Mouse (Mus musculus): ENCODE measurements around the gene Il20rb. TPM values are rescaled to one million over a fixed set of nuclear protein-coding genes. Genes with fewer than 3 reads are reported as not detected.

The Il20rb gene
- polyA plus RNA-seq, 1 experiment from 2014 or later, result 1.1 TPM

DNA sequence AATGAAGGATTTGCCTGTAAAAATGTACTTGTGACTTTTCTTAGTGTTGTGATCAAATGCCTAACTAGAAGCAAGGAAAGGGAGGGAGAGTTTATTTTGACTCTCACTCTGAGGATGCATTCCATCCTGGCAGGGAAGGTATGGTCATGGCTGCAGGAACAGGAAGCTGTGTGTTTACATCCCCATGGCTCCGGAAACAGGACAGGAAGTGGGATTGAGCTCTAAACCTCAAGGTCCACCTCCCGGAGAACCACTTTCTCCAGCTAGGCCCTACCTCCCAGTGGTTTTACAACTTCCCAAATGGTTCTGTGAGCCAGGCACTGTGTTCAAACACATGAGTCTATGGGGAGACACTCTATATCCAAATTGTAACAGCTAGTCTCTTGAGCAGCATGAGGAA is 22.8 kb downstream of the Il20rb start:
- H3K4me1 ChIP-seq (ENCODE audit: insufficient read depth, low read length), result no peaks in the 10 kb centered on the region
- H3K4me2 ChIP-seq (replicated peaks; ENCODE audit: low read depth, low read length), result no peak overlapping the region
- WGBS, result 53% methylated on average over 2 of the region's 2 CpGs
- no peak for ATAC-seq (ENCODE audit: low FRiP score, low TSS enrichment)
- no peak overlapping the region for H3K4me3 ChIP-seq (ENCODE audit: low read length)
- H3K27me3 ChIP-seq (ENCODE audit: insufficient read depth, low read length), result no peaks in the 10 kb centered on the region
- no peak overlapping the region for H3K27ac ChIP-seq (ENCODE audit: low read length)
- no peak overlapping the region for H3K9ac ChIP-seq (replicated peaks; ENCODE audit: low read length)
- no peaks in the 10 kb centered on the region for H3K9me3 ChIP-seq (ENCODE audit: low read length)
- H3K36me3 ChIP-seq (ENCODE audit: insufficient read depth, low read length), result peaks cover 14% of the 10 kb centered on the region; the same call in 1 of the 2 replicates

DNA sequence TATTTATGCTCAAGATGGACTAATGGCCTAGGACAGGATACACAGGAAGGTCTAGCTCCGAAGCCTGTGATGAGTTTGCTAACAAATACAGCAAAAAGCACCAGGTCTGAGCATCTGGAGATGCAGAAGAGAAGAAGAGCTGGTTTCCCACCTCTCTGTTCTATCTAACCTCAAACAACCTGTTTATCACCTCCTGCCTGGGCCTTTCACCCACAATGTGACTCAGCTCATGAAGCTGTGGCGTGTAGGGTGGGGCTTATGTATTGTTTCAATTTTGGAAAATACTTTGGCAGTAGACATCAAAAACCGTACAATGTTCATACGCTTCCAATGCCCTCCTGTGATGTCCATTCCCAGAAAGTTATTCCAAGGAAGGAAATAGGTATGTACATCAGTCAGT is 24.5 kb downstream of the Il20rb start:
- H3K36me3 ChIP-seq (ENCODE audit: insufficient read depth, low read length), result peaks cover 17% of the 10 kb centered on the region; the same call in 1 of the 2 replicates
- H3K27ac ChIP-seq (ENCODE audit: low read length), result no peak overlapping the region
- H3K9ac ChIP-seq (replicated peaks; ENCODE audit: low read length), result no peak overlapping the region
- no peaks in the 10 kb centered on the region for H3K27me3 ChIP-seq (ENCODE audit: insufficient read depth, low read length)
- no peak overlapping the region for H3K4me2 ChIP-seq (replicated peaks; ENCODE audit: low read depth, low read length)
- no peaks in the 10 kb centered on the region for H3K4me1 ChIP-seq (ENCODE audit: insufficient read depth, low read length)
- H3K4me3 ChIP-seq (ENCODE audit: low read length), result no peak overlapping the region
- H3K9me3 ChIP-seq (ENCODE audit: low read length), result no peaks in the 10 kb centered on the region
- WGBS, result 86% methylated on average over 4 of the region's 4 CpGs
- no peak for ATAC-seq (ENCODE audit: low FRiP score, low TSS enrichment)

DNA sequence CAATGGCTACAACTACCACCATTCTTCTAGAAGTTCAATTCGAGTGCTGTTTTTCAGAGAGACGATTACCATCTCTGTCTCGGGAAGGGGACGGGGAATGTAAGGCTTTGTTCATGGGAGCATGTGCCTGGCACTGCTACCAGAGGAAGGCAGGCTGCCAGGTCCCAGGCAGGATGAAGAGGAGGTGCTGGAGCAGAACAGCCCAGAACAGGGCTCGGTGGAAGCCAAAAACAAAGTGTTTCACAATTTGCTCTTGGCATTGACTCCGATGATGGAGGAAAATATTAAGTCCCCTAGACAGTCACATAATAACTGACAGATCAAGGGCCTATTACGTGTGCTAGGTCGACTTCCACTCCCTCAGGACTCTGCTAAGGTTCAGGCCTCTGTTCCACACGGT is 24.9 kb downstream of the Il20rb start:
- Histone ChIP-seq H3K4me1 (ENCODE audit: insufficient read depth, low read length) (no peaks in the 10 kb centered on the region), H3K27ac (ENCODE audit: low read length) (no peak overlapping the region), H3K9ac (replicated peaks; ENCODE audit: low read length) (no peak overlapping the region), H3K4me2 (replicated peaks; ENCODE audit: low read depth, low read length) (no peak overlapping the region), H3K27me3 (ENCODE audit: insufficient read depth, low read length) (no peaks in the 10 kb centered on the region), H3K9me3 (ENCODE audit: low read length) (no peaks in the 10 kb centered on the region), H3K4me3 (ENCODE audit: low read length) (no peak overlapping the region), H3K36me3 (ENCODE audit: insufficient read depth, low read length) (peaks cover 15% of the 10 kb centered on the region; the same call in 1 of the 2 replicates)
- ATAC-seq (ENCODE audit: low FRiP score, low TSS enrichment), result no peak
- 87% methylated on average over 9 of the region's 9 CpGs for WGBS

DNA sequence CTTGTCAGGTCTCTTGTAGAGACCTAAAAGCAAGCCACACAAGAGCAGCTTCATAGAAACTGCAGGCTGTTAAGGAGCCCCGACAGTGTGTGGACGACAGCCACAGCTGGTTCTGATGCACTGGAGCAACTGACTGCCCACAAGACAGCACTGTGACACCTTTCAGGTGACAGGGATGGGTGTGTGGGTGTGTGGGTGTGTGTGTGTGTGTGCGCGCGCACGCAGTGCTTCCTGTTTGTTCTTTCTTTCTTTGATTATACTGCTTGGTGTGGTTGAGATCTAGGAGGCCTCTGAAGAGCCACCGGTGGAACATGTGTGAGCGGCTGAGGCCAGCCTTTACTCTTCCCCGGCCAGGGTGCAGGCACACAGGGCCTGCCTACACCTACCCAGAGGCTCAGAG is 26.4 kb downstream of the Il20rb start:
- Histone ChIP-seq H3K4me3 (ENCODE audit: low read length) (no peak overlapping the region), H3K27ac (ENCODE audit: low read length) (no peak overlapping the region), H3K36me3 (ENCODE audit: insufficient read depth, low read length) (peaks cover 7% of the 10 kb centered on the region; the same call in 1 of the 2 replicates), H3K9me3 (ENCODE audit: low read length) (no peaks in the 10 kb centered on the region), H3K4me1 (ENCODE audit: insufficient read depth, low read length) (no peaks in the 10 kb centered on the region), H3K27me3 (ENCODE audit: insufficient read depth, low read length) (no peaks in the 10 kb centered on the region), H3K9ac (replicated peaks; ENCODE audit: low read length) (no peak overlapping the region), H3K4me2 (replicated peaks; ENCODE audit: low read depth, low read length) (no peak overlapping the region)
- ATAC-seq (ENCODE audit: low FRiP score, low TSS enrichment), result no peak
- WGBS, result 94% methylated on average over 9 of the region's 9 CpGs

DNA sequence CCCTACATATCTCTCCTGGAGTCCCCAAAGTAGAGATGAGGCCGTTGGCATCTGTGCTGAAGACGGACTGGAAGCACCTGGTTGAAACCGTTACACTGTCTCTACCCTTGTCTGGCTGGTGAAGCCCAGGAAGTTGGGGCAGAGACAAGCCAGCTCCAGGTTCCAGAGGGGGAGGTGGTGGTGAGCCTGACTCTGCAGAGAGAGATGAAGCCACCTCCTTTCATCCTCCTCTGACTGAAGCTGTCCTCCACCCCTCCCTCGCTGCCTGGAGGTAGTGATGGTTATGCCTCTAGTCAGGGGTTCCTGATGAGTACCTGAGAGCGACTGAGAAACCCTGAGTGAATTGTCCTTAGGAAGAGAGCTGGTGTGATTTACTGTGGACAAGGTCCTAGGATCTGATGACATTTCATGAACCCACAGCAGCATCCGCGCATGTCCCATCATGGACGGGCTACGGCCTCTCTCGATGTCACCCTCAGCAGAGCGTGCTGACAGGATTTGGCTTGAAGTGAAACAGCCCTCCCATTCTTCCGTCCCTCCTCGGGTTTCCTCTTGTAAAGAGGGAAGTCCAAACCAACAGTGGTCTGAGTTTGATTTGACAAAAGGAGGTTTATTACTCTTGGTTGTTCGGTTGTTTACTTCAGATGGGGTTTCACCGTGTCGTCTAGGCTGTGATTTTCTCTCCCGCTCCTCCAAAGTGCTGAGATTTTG is 28.5 kb downstream of the Il20rb start:
- no peak overlapping the region for H3K4me2 ChIP-seq (replicated peaks; ENCODE audit: low read depth, low read length)
- H3K9me3 ChIP-seq (ENCODE audit: low read length), result no peaks in the 10 kb centered on the region
- no peak overlapping the region for H3K4me3 ChIP-seq (ENCODE audit: low read length)
- no peak for ATAC-seq (ENCODE audit: low FRiP score, low TSS enrichment)
- 54% methylated on average over 17 of the region's 17 CpGs for WGBS
- H3K9ac ChIP-seq (replicated peaks; ENCODE audit: low read length), result no peak overlapping the region
- H3K27ac ChIP-seq (ENCODE audit: low read length), result no peak overlapping the region
- H3K4me1 ChIP-seq (ENCODE audit: insufficient read depth, low read length), result no peaks in the 10 kb centered on the region
- H3K27me3 ChIP-seq (ENCODE audit: insufficient read depth, low read length), result no peaks in the 10 kb centered on the region
- H3K36me3 ChIP-seq (ENCODE audit: insufficient read depth, low read length), result 0 out of 2 replicates have a peak, but pooled peaks cover 4% of the 10 kb centered on the region

DNA sequence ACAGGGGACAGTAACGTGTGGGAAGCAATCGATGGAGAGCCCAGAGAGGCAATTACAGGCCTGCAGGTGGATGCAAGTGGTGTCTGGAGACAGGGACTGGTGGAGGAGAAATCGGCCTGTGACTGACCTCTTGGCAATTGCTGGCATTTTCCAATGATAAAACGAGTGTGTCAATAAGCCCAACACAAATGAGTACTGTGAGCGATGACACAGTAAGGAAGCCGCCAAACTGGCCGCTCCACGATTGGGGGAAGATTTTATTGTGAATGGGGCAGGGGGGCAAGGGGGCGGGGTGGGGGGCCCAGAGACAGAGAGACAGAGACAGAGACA is 32.0 kb downstream of the Il20rb start:
- Histone ChIP-seq H3K36me3 (ENCODE audit: insufficient read depth, low read length) (0 out of 2 replicates have a peak, but pooled peaks cover 4% of the 10 kb centered on the region), H3K27me3 (ENCODE audit: insufficient read depth, low read length) (no peaks in the 10 kb centered on the region), H3K9me3 (ENCODE audit: low read length) (no peaks in the 10 kb centered on the region), H3K4me3 (ENCODE audit: low read length) (peak overlapping the region; percentile 46), H3K27ac (ENCODE audit: low read length) (no peak overlapping the region), H3K9ac (replicated peaks; ENCODE audit: low read length) (peak overlapping the region; percentile 57), H3K4me2 (replicated peaks; ENCODE audit: low read depth, low read length) (peak overlapping the region; percentile 72), H3K4me1 (ENCODE audit: insufficient read depth, low read length) (no peaks in the 10 kb centered on the region; the same call in 1 of the 2 replicates)
- 12% methylated on average over 9 of the region's 9 CpGs for WGBS
- peak; percentile 29; the same call in 1 of the 2 replicates for ATAC-seq (ENCODE audit: low FRiP score, low TSS enrichment)

DNA sequence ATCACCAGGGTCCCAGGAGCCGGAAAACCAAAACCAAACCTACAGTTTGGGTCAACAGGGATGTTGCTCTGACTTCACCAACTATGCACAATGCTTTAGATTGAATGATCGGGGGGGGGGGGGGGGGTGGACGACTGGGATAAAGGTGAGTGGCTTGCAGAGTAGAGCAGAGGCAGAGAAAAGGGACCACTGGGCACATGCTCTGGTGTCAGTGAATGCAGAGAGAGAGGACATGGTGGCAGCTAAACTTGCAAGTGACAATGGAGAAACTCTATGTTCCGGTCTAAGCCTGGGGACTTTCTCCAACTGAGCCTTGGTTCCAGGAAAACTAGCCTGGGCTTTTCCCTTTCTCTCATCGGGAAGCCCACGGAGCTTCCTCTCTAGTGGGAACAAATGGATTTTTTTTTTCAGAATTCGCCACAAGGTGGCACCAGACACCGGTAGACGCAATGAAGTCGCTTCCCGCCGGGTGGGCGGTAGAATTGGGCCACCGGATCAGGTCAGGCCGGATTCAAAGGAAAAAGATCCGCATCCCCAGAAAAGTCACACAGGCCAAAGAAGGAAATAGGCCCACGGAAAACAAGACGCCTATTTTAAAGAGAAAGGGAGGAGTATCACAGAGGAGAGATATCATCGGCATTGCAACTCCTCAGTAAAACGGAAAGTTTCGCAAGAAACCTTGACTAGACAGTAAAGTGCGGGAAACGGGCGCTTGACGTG is 32.5 kb downstream of the Il20rb start:
- Histone ChIP-seq H3K9ac (replicated peaks; ENCODE audit: low read length) (peak overlapping the region; percentile 57), H3K36me3 (ENCODE audit: insufficient read depth, low read length) (0 out of 2 replicates have a peak, but pooled peaks cover 4% of the 10 kb centered on the region), H3K4me3 (ENCODE audit: low read length) (peak overlapping the region; percentile 46), H3K4me2 (replicated peaks; ENCODE audit: low read depth, low read length) (peak overlapping the region; percentile 72), H3K27me3 (ENCODE audit: insufficient read depth, low read length) (no peaks in the 10 kb centered on the region), H3K27ac (ENCODE audit: low read length) (no peak overlapping the region), H3K4me1 (ENCODE audit: insufficient read depth, low read length) (no peaks in the 10 kb centered on the region; the same call in 1 of the 2 replicates), H3K9me3 (ENCODE audit: low read length) (no peaks in the 10 kb centered on the region)
- WGBS, result 6% methylated on average over 24 of the region's 25 CpGs
- ATAC-seq (ENCODE audit: low FRiP score, low TSS enrichment), result peak; percentile 29; the same call in 1 of the 2 replicates

DNA sequence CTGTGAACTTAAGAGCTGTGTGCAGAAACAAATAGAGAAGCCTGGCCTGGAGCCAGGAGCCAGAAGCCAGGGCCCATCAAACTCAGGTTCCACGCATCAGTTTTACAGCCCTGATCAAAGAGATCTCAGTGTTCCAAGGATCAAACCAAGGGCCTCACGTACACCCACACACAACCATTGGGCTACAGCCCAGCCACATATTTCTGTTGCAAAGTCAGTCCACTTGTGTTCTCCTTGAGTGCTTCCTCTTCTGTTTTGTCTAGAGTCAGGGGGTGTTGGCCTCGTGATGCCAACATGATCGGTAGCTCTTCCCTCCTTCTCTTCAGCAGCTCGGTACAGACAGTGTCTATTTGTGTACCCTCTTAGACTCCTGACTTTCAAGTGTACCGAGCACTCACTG is 34.2 kb downstream of the Il20rb start:
- Histone ChIP-seq H3K27ac (ENCODE audit: low read length) (no peak overlapping the region), H3K9ac (replicated peaks; ENCODE audit: low read length) (no peak overlapping the region), H3K9me3 (ENCODE audit: low read length) (no peaks in the 10 kb centered on the region), H3K4me1 (ENCODE audit: insufficient read depth, low read length) (no peaks in the 10 kb centered on the region; the same call in 1 of the 2 replicates), H3K36me3 (ENCODE audit: insufficient read depth, low read length) (no peaks in the 10 kb centered on the region), H3K4me3 (ENCODE audit: low read length) (no peak overlapping the region), H3K27me3 (ENCODE audit: insufficient read depth, low read length) (no peaks in the 10 kb centered on the region), H3K4me2 (replicated peaks; ENCODE audit: low read depth, low read length) (no peak overlapping the region)
- WGBS, result 9% methylated on average over 6 of the region's 6 CpGs
- peak; percentile 55 for ATAC-seq (ENCODE audit: low FRiP score, low TSS enrichment)

DNA sequence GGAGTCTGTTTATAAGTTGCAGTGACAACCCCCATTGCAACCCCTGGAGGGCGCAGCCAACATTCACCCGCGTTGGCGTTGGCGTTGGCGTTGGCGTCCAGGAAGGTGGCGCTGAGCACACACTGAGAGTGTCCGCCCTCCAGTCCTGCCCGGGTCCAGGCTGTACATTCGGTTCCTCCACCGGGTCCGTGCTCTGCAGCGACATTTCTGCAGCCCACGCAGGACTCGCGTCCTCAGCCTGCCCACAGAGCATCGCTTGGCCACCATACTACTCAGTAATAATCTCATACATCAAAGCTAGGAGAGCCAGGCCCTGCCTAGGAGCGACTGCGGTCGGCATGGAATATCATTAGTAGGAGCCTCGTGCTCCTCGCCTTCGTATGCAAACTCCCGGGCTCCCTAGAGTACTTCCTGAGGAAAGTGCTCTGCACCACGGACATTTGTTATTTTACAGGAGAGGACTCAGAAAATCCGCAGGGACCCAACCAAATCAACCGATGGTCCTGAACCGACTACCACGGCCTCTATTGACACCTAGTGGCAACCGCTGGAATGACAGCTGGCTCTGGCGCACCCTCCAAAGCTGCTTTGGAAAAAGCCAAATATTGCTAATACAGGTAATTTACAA is 40.4 kb downstream of the Il20rb start:
- under 1% methylated on average over 32 of the region's 32 CpGs for WGBS
- H3K4me2 ChIP-seq (replicated peaks; ENCODE audit: low read depth, low read length), result peak overlapping the region; percentile 82
- no peaks in the 10 kb centered on the region for H3K36me3 ChIP-seq (ENCODE audit: insufficient read depth, low read length)
- H3K4me1 ChIP-seq (ENCODE audit: insufficient read depth, low read length), result no peaks in the 10 kb centered on the region
- peak overlapping the region; percentile 71 for H3K9ac ChIP-seq (replicated peaks; ENCODE audit: low read length)
- ATAC-seq (ENCODE audit: low FRiP score, low TSS enrichment), result peak; percentile 88
- peak overlapping the region; percentile 58 for H3K4me3 ChIP-seq (ENCODE audit: low read length)
- 0 out of 2 replicates have a peak, but pooled peaks cover 4% of the 10 kb centered on the region for H3K27me3 ChIP-seq (ENCODE audit: insufficient read depth, low read length)
- peak overlapping the region; percentile 62; the same call in 1 of the 2 replicates for H3K27ac ChIP-seq (ENCODE audit: low read length)
- H3K9me3 ChIP-seq (ENCODE audit: low read length), result no peaks in the 10 kb centered on the region
